16 mouse cellular contexts compared by ENCODE assay signal in genomic region chr4:119672685-119673084, GRCm38 (mm10). TPM values are rescaled to one million over a fixed set of nuclear protein-coding genes. Genes with fewer than 3 reads are reported as not detected.
DNase-seq lines count a peak whose midpoint lies in the region; ATAC-seq and TF ChIP-seq lines count a peak whose summit lies in the region.
"Had no signal": no experiment of that assay in that cellular context is flagged by ENCODE, and none has a peak within 500 bp of the region (broad histone marks: within the 10 kb centered on the region; RNA-seq: fewer than 3 reads in every experiment).

No protein-coding gene starts in this region.

- TF ChIP-seq CTCF in left cerebral cortex, adult 2 months (IDR thresholded peaks at IDR 0.05), result peak; percentile 35

- H3K36me3 ChIP-seq in forebrain, embryonic 14.5 days (ENCODE audit: control insufficient read depth, insufficient read depth, low read length), result no peaks in the 10 kb centered on the region
- no peaks in the 10 kb centered on the region for H3K36me3 ChIP-seq in forebrain, embryonic 16.5 days (ENCODE audit: control insufficient read depth, insufficient read depth)
- no peaks in the 10 kb centered on the region for H3K36me3 ChIP-seq in splenic B cell, adult 2 months (ENCODE audit: control insufficient read depth, insufficient read depth, low read length, poor library complexity, severe bottlenecking)
- H3K36me3 ChIP-seq: heart, embryonic 13.5 days had no signal

- H3K27ac ChIP-seq in forebrain, embryonic 14.5 days (ENCODE audit: low read depth, low read length), result no peak overlapping the region
- H3K27ac ChIP-seq in forebrain, embryonic 16.5 days (ENCODE audit: low read length), result no peak overlapping the region
- no peak overlapping the region for H3K27ac ChIP-seq in left cerebral cortex, adult 2 months
- H3K27ac ChIP-seq: heart, embryonic 13.5 days; macrophage had no signal

- no peaks in the 10 kb centered on the region for H3K27me3 ChIP-seq in forebrain, embryonic 14.5 days (replicated peaks; ENCODE audit: control insufficient read depth, insufficient read depth, low read length)
- H3K27me3 ChIP-seq in forebrain, embryonic 16.5 days (replicated peaks; ENCODE audit: control insufficient read depth, insufficient read depth, low read length), result no peaks in the 10 kb centered on the region
- H3K27me3 ChIP-seq in splenic B cell, adult 2 months (ENCODE audit: control insufficient read depth, insufficient read depth, low read length, poor library complexity, severe bottlenecking), result no peaks in the 10 kb centered on the region
- H3K27me3 ChIP-seq: heart, embryonic 13.5 days had no signal

- intact Hi-C loops in left cerebral cortex, adult 2 months (cut with DNase I), result no loop called here
- intact Hi-C loops in left cerebral cortex, postnatal 36 days (cut with DNase I), result no loop called here

- no peak overlapping the region for H3K9ac ChIP-seq in forebrain, embryonic 14.5 days (ENCODE audit: low read length)
- no peak overlapping the region for H3K9ac ChIP-seq in forebrain, embryonic 16.5 days (replicated peaks; ENCODE audit: low read depth, low read length)

- no peak overlapping the region for H3K4me2 ChIP-seq in forebrain, embryonic 14.5 days (ENCODE audit: low read length)
- H3K4me2 ChIP-seq in forebrain, embryonic 16.5 days (ENCODE audit: low read length), result no peak overlapping the region
- H3K4me2 ChIP-seq: heart, embryonic 13.5 days had no signal

- DNase-seq in forebrain, embryonic 14.5 days (ENCODE audit: low spot score), result peak; percentile 28
- no peak for DNase-seq in left cerebral cortex, adult 2 months (ENCODE audit: extremely low spot score in 1 of 2, low spot score in 2 of 2)
- DNase-seq in left cerebral cortex, postnatal 36 days (ENCODE audit: low spot score in 2 of 2), result no peak
- peak; percentile 43 for DNase-seq in R1 (ENCODE audit: low read depth, low spot score)
- DNase-seq in splenic B cell, adult 2 months (ENCODE audit: low read depth, low spot score), result peak; percentile 42
- no peak for DNase-seq in gastrocnemius, postnatal 10 days
- DNase-seq in adrenal gland, postnatal 25 days, result no peak
- DNase-seq: kidney, postnatal 10 days had no signal

- 31% methylated on average over 5 of the region's 5 CpGs for WGBS in forebrain, embryonic 14.5 days
- WGBS in forebrain, embryonic 16.5 days, result 40% methylated on average over 5 of the region's 5 CpGs

- peaks cover 11% of the 10 kb centered on the region for H3K4me1 ChIP-seq in forebrain, embryonic 14.5 days (ENCODE audit: control insufficient read depth, insufficient read depth, low read length)
- peaks cover 18% of the 10 kb centered on the region for H3K4me1 ChIP-seq in forebrain, embryonic 16.5 days (replicated peaks; ENCODE audit: control insufficient read depth, insufficient read depth, low read length)

- H3K9me3 ChIP-seq in forebrain, embryonic 14.5 days (replicated peaks; ENCODE audit: control insufficient read depth, low read length), result no peaks in the 10 kb centered on the region
- H3K9me3 ChIP-seq in forebrain, embryonic 16.5 days (ENCODE audit: control insufficient read depth, low read length), result no peaks in the 10 kb centered on the region
- H3K9me3 ChIP-seq: heart, embryonic 13.5 days had no signal

- no peak for ATAC-seq in forebrain, embryonic 14.5 days
- ATAC-seq in forebrain, embryonic 16.5 days, result no peak

- no peak overlapping the region for H3K4me3 ChIP-seq in forebrain, embryonic 14.5 days (ENCODE audit: low read depth, low read length)
- H3K4me3 ChIP-seq in forebrain, embryonic 16.5 days (replicated peaks; ENCODE audit: low read length), result no peak overlapping the region
- no peak overlapping the region for H3K4me3 ChIP-seq in left cerebral cortex, adult 2 months
- H3K4me3 ChIP-seq: heart, embryonic 13.5 days had no signal

RNA-seq across cellular contexts. Expression of gene Guca2b, which starts 13.9 kb away (rescaled TPM):
- not detected in 2 replicates for polyA plus RNA-seq in forebrain, embryonic 14.5 days (2014; fragmentation: Nextera tagmentation; extraction: Ambion mirVana)
- not detected in 2 replicates for polyA plus RNA-seq in forebrain, embryonic 16.5 days (2015; fragmentation: Nextera tagmentation; extraction: Ambion mirVana)
- not detected for total RNA-seq in left cerebral cortex, adult 2 months (2021)
- not detected for total RNA-seq in left cerebral cortex, postnatal 36 days (2021)
- not detected for total RNA-seq in gastrocnemius, postnatal 10 days (2021)
- total RNA-seq in adrenal gland, postnatal 25 days (2021), result not detected in 2 replicates
- total RNA-seq: neutrophil, adult 5-6 weeks had no signal
- polyA plus RNA-seq: C2C12; forebrain, embryonic 11.5 days; heart, embryonic 13.5 days; limb, embryonic 11.5 days; macrophage had no signal

RNA-seq across cellular contexts. Expression of gene Guca2a, which starts 35.2 kb away (rescaled TPM):
- not detected in 2 replicates for polyA plus RNA-seq in forebrain, embryonic 14.5 days (2014; fragmentation: Nextera tagmentation; extraction: Ambion mirVana)
- polyA plus RNA-seq in forebrain, embryonic 16.5 days (2015; fragmentation: Nextera tagmentation; extraction: Ambion mirVana), result not detected in 2 replicates
- total RNA-seq in left cerebral cortex, adult 2 months (2021), result not detected
- not detected for total RNA-seq in left cerebral cortex, postnatal 36 days (2021)
- not detected for total RNA-seq in gastrocnemius, postnatal 10 days (2021)
- 0.58 TPM in 1 of 2 replicates, not detected in the other for total RNA-seq in adrenal gland, postnatal 25 days (2021)
- total RNA-seq: adrenal gland, adult 18-20 months; neutrophil, adult 5-6 weeks had no signal
- polyA plus RNA-seq: forebrain, embryonic 11.5 days; heart, embryonic 13.5 days; limb, embryonic 11.5 days; macrophage had no signal

Comparison
In these comparisons a context has a peak if more than half of its experiments do, and no peak if none do; other contexts are left out.
1. DNase-seq: peak in forebrain, embryonic 14.5 days (single experiment), R1 (single experiment) and splenic B cell, adult 2 months (single experiment); none in left cerebral cortex, adult 2 months (0 of 2), left cerebral cortex, postnatal 36 days (0 of 2), gastrocnemius, postnatal 10 days (single experiment) and adrenal gland, postnatal 25 days (single experiment).